Mouse (Mus musculus) brain, embryonic 14.5 days (tissue): ENCODE measurements around the gene Ncapd2.

Experiments
- CTCF ChIP-seq: fragments of 200-500 bp; IDR thresholded peaks from 2 replicates; pipeline ENCODE4 v1.5.1; 2012; ENCODE audit warnings: inconsistent platforms, mild to moderate bottlenecking, moderate library complexity, borderline replicate concordance; ENCODE audit not compliant: insufficient read depth, insufficient read length; ENCODE audit errors: extremely low read depth
- POLR2A ChIP-seq: fragments of 200-500 bp; IDR thresholded peaks from 2 replicates; pipeline ENCODE4 v1.6.1; 2012; ENCODE audit warnings: mild to moderate bottlenecking, inconsistent platforms, borderline replicate concordance; ENCODE audit not compliant: poor library complexity, insufficient read depth, insufficient read length, severe bottlenecking; ENCODE audit errors: extremely low read depth

DNA sequence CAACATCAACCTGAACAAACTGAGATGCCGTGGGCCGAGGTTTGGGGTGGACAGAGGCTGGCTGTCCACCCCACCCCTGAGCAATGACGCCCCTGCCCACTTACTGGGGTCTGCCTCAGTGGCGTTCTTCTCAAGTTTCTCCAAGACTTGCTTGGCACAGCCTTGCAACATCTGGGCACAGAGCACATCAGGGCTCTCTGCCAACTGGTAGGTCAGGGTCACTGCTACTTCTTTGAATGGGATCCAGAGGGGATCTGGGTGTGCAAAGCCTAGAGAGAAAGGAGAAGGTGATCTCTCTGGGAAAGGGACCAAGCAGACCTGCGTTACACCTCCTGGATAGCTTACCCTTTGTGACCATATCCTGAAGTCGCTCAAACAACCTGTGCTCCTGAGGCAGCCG, 18.2 kb downstream of the Ncapd2 start:
- TF ChIP-seq CTCF (no peak), POLR2A (no peak)
